Mouse (Mus musculus) left cerebral cortex, postnatal 14 days (tissue): ENCODE measurements at regions not wholly inside any gene's neighbourhood (a gene's known extent, or its start where the extent isn't known, plus 50 kb on each side); places are given as distances from the start of the nearest gene placed in this dataset.

Source experiments
- DNase-seq, 2 experiments: peaks; one replicate each; pipeline ENCODE4 v3.0.0; 2021 to 2022; ENCODE audit warnings: low spot score in 2 of 2, mixed read lengths in 1 of 2
- intact Hi-C: fragments of 180-260 bp; cut with DNase I; formaldehyde crosslinking; loops from one replicate; pipeline ENCODE4 v1.15.1; 2025

GRCm38 (mm10) chr3:58172096-58172495 is 242.4 kb upstream of the Tsc22d2 start:
- intact Hi-C loops = no loop called here

GRCm38 (mm10) chr3:58173821-58174220 is 240.7 kb upstream of the Tsc22d2 start:
- intact Hi-C loops = no loop called here
- DNase-seq = no peak

More at GRCm38 (mm10) chr3:58172096-58172495, 242.4 kb upstream of the Tsc22d2 start:
- DNase-seq = no peak

GRCm38 (mm10) chr3:58181715-58182114 is 232.8 kb upstream of the Tsc22d2 start:
- DNase-seq = no peak
- intact Hi-C loops = no loop called here

GRCm38 (mm10) chr3:58182299-58182698 is 232.2 kb upstream of the Tsc22d2 start:
- intact Hi-C loops = no loop called here
- DNase-seq = no peak

- intact Hi-C loops = no loop called here
These were observed 231.2 kb upstream of the Tsc22d2 start for GRCm38 (mm10) chr3:58183279-58183678.

GRCm38 (mm10) chr3:58200462-58200861 is 214.1 kb upstream of the Tsc22d2 start:
- intact Hi-C loops = no loop called here

More at GRCm38 (mm10) chr3:58183279-58183678, 231.2 kb upstream of the Tsc22d2 start:
- DNase-seq = no peak

GRCm38 (mm10) chr3:58202816-58203215 is 211.7 kb upstream of the Tsc22d2 start:
- intact Hi-C loops = no loop called here

More at GRCm38 (mm10) chr3:58200462-58200861, 214.1 kb upstream of the Tsc22d2 start:
- no peak for DNase-seq

GRCm38 (mm10) chr3:58203806-58204205 is 210.7 kb upstream of the Tsc22d2 start:
- intact Hi-C loops = no loop called here
- no peak for DNase-seq

More at GRCm38 (mm10) chr3:58202816-58203215, 211.7 kb upstream of the Tsc22d2 start:
- DNase-seq = no peak

GRCm38 (mm10) chr3:58205526-58205925 is 209.0 kb upstream of the Tsc22d2 start:
- no peak for DNase-seq
- intact Hi-C loops = no loop called here

- intact Hi-C loops = no loop called here
- DNase-seq = no peak
These were observed 207.6 kb upstream of the Tsc22d2 start for GRCm38 (mm10) chr3:58206776-58207398.

- intact Hi-C loops = no loop called here
- DNase-seq = peak; percentile 12 to 23
These were observed 203.5 kb upstream of the Tsc22d2 start for GRCm38 (mm10) chr3:58211016-58211415.

GRCm38 (mm10) chr3:58224696-58225095 is 189.8 kb upstream of the Tsc22d2 start:
- no peak for DNase-seq
- intact Hi-C loops = no loop called here

GRCm38 (mm10) chr3:58226447-58227321 is 187.8 kb upstream of the Tsc22d2 start:
- intact Hi-C loops = no loop called here
- no peak for DNase-seq

GRCm38 (mm10) chr3:58227322-58227627 is 187.2 kb upstream of the Tsc22d2 start:
- intact Hi-C loops = no loop called here
- DNase-seq = no peak

- intact Hi-C loops = no loop called here
- no peak for DNase-seq
These were observed 186.3 kb upstream of the Tsc22d2 start for GRCm38 (mm10) chr3:58228189-58228588.

- no peak for DNase-seq
- intact Hi-C loops = no loop called here
These were observed 182.8 kb upstream of the Tsc22d2 start for GRCm38 (mm10) chr3:58231746-58232145.

GRCm38 (mm10) chr3:58233296-58233695 is 181.2 kb upstream of the Tsc22d2 start:
- DNase-seq = no peak
- intact Hi-C loops = no loop called here

- DNase-seq = no peak
- intact Hi-C loops = no loop called here
These were observed 179.5 kb upstream of the Tsc22d2 start for GRCm38 (mm10) chr3:58234846-58235630.

GRCm38 (mm10) chr3:58238111-58238510 is 176.4 kb upstream of the Tsc22d2 start:
- intact Hi-C loops = no loop called here
- no peak for DNase-seq

- intact Hi-C loops = no loop called here
- DNase-seq = no peak
These were observed 173.7 kb upstream of the Tsc22d2 start for GRCm38 (mm10) chr3:58240775-58241174.
